Mouse (Mus musculus) gastrocnemius, adult 18-20 months (tissue): ENCODE measurements around the gene Myocd. TPM values are rescaled to one million over a fixed set of nuclear protein-coding genes. Genes with fewer than 3 reads are reported as not detected.
A peak's percentile ranks its signal among the peaks of the same experiment; 100 is the strongest.

Experiments
- DNase-seq: peaks from one replicate; pipeline ENCODE4 v3.0.0; 2021; ENCODE audit warnings: low spot score
- long read RNA-seq, 2 experiments: library from polyadenylated mRNA; stranded (forward); transcript quantifications; one replicate each; pipeline ENCODE4 v2.0.0; 2021
- total RNA-seq, 2 experiments: library from RNA; stranded (reverse); gene quantifications; 2 replicates each; pipeline ENCODE4 v1.2.3; 2021

The Myocd gene
- total RNA-seq, result 1 to 10 TPM; 1.1 to 1.2 TPM
- long read RNA-seq, experiment 1, result 0 reads
- long read RNA-seq, experiment 2, result 0 reads

DNA sequence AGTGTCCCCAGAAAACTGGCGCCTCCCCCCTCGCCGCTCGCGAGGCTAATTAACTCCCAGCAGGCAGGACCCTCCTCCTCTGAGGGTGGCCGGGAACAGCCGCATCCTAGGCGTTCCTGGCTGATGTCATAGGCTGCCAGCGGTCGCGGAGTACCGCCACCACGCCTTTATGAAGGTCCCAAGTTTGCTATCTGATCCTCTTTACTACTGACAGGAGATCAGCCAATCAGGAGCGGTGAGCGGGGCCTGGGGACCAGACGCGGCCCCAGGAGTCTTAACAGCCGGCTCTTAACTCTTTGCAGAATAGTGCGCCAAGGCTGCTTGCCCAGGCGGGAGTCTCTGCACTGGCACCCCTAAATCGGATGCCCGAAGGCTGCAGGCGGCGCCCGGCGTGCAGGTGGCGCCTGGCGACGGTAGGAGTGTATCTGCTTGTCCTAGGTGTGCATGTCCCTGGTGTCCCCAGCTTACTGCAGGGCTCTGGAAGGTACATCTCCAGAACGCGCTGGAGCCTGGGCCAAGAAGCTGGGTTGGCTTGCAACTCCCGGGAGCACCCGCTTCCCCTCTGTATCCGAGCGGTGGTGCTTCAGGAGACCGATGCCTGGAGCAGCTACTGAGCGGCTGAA, at the start of gene Myocd:
Gene Myocd (minus strand): TSS at position 139 of the 623 bp plus-strand sequence.
- DNase-seq, result no peak

DNA sequence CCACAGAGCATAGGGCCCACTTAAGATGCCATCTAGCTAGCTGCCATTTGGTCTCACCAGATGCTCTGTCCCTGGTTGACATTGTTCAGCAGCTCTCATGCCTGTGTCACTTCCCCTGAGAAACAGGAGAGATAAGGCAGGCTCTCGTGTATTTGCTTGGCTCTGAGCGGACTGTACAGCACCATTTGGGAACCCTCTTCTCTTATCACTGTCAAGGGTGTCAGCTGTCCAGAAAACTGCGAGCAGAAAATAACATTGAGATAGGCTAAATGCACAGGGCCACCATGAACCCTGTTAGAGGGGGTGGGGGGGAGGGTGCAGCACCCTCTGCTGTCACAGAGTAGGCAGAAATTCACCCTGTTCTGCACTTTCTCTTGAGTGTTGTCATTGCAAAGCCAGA, 34.0 kb upstream of the Myocd start:
- no peak for DNase-seq

DNA sequence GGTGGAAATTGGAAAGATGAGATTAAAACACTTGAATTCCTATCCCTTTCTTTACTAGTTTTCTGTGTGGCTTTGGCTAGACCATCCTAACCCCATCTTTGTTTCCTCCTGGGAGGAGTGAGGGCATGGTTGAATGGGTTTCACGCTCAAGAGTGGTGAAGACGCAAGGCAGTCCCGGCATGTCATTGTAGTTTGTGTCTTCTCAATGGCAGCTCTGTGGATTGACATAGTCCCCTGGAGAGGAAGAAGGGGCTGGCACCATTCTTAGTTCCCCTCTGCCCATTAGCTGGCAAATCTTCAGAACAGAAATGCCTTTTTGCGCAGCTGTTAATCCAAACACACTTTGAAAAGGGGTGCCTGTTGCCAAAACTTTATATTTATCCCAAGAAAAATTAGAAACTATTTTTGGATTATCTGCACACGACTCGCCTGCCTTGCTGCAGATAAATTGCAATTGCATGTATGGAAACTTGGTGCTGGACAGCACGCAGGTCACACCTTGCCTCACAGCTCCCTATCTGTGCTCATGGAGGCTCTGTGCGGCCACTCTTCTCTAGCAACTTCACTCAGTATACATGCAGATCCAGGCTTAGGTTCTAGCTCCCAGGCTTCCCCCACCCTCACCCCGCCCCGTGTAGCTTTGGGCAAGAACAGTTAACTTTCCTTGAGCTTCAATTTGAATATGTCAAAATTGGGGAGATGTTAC, 24.5 kb upstream of the Myocd start:
- no peak for DNase-seq

DNA sequence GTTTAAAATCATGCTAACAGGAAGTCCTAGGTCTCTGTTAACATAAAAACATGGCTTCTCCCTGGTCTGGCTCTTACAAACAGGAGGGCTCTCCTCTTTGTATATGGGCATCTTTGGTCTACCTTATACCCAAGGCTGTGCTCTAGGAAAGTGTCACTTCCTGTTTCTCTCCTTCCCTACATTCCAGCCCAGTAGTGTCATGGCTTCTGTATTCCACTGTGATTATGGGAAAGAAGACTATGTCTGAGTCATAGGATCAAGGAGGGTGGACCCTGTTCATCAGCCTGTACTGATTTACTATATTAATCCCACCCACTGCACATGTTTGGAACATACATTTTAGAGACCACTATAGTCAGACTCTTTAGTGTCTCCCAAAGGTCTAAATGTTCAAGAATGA, 23.2 kb upstream of the Myocd start:
- DNase-seq, result no peak

DNA sequence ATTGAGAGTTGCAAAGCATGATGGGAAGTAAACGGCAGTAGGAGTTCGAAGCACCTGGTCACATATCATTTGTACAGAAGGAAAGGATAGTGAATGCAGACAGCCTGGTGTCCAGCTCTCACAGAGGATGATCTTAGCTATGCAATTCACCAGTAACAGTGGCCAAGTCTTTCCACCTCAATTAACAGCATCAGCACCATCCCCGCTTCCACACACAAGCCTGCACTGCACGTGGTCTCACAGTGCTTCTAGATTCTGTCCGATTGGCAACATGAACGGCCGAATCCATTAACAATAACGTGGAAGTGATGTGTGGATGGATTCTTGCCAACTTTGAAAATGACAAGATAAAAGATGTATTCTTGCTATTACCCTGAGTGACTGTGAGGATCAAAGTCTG, 17.9 kb upstream of the Myocd start:
- DNase-seq, result no peak

DNA sequence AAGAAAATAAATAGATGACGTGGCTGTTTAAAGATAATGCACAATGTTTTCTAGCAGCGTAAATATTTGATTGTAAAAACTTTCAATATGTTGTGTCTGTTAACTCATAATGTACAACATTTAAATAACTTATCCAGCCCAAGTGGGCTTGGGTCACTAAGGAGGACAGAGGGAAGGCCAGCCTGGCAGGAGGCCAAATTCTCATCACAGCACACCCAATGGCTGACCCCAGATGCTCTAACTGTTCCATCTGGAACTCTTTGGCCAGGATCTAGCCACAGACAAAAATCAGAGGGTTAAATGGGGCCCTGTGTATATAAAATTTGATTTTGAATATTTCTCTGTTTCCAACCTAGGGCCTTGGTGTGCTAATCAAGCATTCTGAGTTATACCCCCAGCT, 16.4 kb upstream of the Myocd start:
- no peak for DNase-seq

DNA sequence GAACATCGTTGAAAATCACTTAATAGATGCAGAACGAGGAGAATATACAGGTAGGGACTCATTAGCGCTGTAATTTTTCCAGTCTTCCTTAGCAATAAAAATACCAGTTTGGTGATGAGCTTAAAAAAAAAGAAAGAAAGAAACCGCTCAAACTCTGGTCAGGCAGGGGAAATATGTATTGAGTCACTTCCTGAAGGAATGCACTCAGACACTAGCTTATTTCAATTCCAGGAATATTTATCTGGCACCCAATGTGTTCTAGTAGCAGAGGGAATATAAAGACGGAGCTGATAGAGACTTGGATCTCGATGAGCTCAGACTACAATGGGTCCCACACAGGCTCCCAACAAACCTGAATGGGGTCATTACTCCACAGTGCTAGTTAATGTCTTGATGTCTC, 5.7 kb upstream of the Myocd start:
- no peak for DNase-seq

DNA sequence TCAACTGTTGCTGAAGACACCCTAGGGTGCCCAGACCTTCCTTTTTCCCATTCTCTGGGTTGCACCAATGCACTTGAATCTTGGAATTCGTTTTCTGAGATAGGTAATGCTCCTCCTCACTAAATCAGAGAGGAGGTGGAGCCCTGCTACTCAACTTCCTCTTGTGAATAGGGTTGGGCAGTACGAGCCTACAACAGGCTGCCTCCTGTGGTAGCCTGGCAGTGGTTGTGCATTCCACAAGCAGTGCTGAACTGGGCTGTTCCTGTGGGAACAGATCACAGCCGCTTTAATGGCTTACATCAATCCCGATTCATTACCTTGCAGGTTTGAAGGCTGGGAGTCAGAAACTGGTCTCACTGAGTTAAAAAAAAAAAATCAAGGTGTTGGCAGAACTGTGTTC, 1.2 kb upstream of the Myocd start:
- DNase-seq, result no peak

DNA sequence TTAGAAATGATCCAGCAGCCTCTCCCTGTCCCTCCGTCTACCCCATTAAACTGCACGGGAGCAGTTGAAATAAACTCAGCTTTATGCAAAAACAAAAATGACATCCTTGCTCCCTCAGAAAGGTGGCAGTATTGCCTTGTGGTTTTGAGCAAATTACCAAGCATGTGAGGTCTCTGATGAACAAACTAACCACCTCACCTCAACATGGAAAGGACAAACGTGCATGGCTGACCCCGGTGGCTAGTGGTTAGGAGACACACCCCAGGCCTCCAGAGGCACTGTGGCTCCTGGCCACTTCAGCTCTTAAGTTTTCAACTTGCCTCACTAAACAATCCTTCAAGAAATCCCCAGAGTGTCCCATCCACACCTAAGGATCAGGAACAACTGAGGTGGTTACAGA, 1.5 kb downstream of the Myocd start:
- no peak for DNase-seq

DNA sequence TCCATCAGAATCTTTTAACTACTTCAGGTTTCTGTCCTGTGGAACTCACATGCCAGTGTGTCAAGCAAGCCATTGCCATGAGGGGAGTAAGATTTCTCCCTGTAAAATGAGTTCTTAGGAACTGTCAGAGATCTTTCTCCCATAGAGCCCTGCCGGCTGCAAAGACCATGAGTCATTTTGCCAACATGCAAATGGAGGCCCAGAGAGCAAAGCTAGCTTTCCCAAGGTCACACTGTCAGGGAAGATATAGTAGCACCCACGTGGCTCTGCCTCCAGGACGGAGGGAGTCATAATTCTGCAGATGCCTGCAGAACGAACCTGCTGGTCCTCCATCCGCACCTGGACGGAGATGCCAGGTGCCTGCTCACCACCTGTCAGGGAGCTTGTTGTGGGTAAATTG, 6.3 kb downstream of the Myocd start:
- no peak for DNase-seq

DNA sequence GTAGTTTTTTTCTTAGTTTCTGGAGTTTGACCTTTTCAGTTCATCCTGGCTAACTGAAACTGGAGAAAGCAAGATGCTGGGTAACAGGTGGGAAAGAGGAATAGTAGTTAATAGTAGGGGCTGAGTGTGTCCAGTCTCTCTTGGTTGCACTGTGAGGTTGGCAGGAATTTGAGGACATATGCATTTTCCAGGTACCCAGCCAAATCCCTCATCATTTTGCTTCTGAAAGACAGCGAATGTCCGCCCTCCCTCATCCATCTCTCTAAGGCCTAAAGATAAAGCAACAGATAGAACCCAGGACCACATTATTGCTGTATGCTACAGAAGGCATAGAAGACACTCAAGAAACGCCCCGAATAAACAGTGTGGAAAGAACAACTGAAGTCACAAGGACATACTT, 10.8 kb downstream of the Myocd start:
- no peak for DNase-seq

DNA sequence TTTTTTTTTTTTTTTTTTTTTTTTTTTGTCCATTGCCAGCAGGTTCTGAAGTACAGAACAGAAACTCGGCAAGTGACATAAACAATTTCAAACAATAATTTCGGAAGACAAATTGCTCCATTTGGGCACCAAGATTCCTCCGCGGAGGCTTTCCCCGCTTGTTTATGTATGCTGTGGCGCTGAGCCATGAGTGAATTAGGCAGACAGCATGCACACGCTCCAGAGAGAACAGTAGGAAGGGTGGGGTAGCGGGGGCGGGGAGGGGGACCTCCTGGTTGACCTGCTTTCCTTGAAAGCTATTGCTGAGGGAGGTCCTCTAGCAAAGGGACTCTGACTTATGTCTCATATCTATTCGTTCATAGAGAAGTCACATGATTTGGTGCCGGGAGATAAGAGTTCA, 13.6 kb downstream of the Myocd start:
- no peak for DNase-seq

DNA sequence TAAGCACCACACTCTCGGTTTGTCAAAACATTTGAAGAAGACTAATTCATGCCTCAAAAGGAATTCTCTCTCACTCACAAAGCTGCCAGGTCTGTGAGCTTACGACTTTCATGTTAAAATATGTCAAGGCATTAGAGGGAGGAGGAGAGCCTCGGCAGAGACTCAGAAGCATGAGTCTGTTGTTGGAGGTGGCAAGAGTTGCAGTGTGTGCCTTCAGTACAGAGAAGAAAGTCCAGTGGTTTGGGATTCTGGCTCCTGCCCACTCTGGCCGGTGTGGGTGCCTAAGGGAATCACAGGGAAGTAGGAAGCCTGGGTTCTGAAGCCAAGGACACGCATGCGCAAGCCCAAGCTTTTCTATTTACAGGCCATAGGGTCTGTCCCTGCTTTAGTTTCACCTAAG, 14.2 kb downstream of the Myocd start:
- DNase-seq, result no peak

DNA sequence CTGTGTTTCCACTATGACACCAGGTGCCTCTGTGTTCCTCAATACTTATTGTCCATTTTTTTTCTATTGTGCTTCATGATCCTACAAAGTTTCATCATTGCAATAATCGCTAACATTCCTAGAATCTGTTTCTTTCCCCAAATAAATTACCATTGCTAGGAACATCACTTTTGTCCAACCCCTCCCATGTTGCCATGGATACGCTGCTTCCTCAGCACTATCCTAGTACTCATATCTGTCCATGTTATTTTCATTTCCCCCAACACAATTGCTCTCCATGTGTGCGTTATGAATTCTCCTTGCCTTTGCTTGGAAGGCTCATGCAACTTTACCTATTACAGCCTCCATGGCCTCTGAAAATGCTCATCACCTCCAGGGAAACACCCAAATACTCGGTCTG, 19.4 kb downstream of the Myocd start:
- DNase-seq, result no peak

DNA sequence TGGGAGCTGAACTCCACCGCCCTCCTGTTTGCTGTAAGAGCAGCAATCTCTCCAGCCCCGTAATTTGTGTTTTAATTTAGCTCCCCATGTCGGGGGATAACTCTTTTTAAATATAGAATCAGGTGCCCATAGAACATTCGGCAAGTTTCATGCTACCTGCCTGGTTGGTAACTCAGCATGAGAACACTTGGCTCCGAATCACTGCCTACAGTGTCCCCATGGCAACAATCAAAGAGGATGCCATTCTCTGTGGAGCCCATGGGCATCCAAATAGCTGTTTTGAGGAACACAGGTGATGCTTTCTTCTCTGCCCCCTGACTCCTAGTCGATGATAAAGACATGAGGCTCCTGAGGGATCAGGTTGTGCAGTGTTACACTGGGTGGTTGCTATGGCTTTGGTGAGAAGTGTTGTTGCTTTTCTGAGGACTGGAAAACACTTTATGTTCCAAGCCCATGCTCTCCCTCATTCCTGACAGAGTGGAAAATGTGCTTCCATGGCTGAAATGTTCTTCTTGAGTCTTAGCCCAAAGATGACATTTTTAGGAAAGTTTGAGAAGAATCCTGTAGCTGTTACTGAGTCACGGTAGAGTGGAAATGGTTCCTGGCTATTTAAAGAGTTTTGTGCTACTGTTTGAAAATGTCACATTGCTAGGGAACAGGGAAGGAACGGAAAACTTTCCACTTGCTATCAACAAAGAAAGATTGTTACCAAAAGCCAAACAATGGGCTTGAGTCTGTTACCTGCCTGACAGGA, 23.3 kb downstream of the Myocd start:
- DNase-seq, result no peak

DNA sequence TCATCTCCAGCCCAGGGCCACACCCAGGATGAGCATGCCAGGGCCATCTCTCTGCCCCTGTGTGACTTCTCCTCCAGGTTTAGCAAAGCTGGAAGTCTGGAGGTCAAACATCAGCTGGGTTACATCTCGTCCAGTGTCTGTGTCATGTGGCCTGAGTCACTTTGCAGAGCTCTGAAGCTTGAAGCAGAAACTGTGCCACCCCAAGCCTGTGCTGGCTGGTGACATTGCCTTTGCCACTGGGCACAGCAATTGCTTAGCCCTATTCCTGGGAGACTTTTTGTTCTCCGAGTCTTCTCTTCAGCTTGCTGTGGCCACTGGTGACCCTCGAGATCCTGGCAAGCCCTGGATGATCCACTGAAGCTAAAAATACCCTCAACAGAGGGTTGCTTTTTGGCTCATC, 26.2 kb downstream of the Myocd start:
- DNase-seq, result no peak

DNA sequence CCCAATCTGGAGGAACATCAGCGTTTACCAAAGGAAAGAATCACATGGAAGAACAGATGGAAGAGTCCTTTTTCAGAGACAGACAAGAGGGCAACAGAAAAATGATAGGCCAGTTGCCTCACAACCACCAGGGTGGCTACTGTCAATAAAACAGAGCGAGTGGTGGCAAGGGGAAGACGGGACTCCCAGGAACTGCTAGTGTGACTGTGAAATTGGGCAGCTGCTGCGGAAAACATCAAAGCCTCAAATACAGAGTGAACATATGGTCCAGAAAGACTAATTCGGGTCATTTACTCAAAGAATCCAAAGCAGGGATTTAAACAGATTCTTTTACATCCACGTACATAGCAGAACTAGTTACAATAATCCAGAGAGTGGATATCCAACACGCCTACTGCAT, 29.3 kb downstream of the Myocd start:
- DNase-seq, result no peak

DNA sequence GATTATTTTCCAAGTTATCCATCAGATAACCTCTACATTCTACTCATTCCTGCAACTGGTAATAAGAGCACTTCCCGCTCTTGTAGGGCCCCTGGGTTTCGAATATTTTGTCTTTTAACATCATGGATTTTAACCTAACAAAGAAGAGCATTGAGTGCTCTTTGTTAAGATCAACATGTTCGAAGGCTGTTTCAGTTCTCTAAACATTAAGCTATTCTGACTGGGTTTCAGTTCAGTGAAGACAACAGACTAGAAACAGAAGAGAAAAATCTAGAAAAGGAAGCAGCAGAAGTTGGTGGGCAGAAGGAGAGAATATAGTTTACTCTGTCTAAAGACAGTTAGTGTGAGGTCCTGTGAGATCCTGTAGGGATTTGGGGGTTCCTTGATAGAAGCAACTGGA, 31.9 kb downstream of the Myocd start:
- DNase-seq, result no peak

DNA sequence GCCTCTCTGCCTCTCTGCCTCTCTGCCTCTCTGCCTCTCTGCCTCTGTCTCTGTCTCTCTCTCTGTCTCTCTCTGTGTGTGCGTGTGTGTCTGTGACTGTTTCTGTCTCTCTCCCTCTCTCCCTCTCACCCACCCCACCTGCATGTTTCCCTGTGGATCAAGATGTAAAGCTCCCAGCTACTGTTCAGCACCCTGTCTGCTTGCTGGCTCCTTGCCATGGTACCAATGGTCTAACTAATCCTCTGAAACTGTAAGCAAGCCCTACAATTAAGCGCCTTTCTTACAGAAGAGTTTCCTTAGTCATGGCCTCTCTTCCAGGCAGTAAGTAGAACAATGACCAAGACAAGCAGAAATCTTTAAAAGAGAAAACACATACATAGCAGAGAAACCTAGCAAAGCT, 32.9 kb downstream of the Myocd start:
- no peak for DNase-seq

DNA sequence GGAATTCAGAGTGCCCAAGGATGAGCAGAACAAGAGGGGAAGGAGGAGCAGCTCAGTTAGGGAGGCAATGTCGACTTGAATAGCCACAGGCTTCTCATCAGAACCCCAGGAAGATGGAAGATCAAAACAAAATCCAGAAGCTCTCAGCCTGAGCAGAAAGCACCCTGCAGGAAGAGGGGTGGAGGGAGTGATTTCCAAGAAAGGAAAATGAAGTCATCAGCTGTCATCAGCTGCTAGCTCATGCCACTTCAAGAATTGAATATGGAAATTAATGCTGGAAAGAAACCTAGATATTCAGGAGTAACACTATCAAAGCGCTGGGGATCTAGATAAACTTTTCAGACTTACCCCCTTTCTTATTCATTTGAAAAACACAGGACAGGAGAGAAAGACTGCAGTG, 34.4 kb downstream of the Myocd start:
- DNase-seq, result no peak

DNA sequence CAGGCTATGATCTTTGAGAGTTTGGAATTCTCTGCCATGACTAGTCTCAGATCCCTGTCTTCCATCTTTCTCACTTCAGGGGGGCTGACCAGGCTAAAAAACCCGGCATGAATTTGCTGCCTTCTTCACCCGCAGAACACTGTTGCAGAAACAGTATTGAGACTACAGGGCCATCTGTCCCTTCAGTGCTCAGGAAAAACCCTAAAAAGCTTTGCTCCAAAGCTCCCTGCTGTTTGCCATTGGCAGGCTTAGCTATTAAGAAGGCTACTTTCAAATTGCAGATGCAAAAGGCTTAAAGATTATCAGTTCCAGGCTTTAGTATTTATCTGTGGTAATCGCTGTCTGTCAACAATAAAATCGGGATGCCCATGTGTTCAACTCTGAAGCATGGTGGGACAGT, 38.0 kb downstream of the Myocd start:
- no peak for DNase-seq

DNA sequence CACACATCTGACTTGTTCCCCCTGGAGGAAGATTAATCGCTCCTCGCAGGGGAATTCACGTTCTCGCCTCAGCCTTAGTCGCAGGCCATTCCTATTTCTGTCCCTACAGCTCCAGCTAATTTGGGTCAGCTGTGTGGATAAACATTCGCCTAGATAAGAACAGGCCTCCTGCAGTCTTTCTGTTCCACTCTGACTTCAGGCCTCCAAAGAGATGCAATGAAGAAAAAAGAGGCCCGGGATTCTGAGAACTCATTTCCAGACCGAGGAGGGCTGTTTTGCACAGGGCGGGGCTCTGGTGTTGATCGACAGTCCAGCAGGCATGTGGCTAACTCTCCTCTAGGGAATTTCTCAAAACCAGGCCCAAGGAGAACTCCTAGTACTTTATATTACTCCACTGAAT, 43.0 kb downstream of the Myocd start:
- DNase-seq, result peak; percentile 9
